Mouse (Mus musculus): ENCODE data around the gene Rpl18. TPM values are rescaled to one million over a fixed set of nuclear protein-coding genes. Genes with fewer than 3 reads are reported as not detected.

Rpl18 gene
- polyA plus RNA-seq, 1 experiment, result 749 TPM

GRCm38 (mm10) chr7:45683396-45684050 lies 31.7 kb upstream of the Rpl18 start, which contains the start of gene Ntn5:
Gene Ntn5, plus strand, starts transcription at chr7:45684022.
- DNase-seq (ENCODE audit: low read depth), result no peak
- no peak for TF ChIP-seq CTCF (IDR thresholded peaks at IDR 0.05; ENCODE audit: borderline replicate concordance, extremely low read depth, insufficient read depth, insufficient read length)
- TF ChIP-seq POLR2A (IDR thresholded peaks at IDR 0.05; ENCODE audit: borderline replicate concordance, extremely low read depth, insufficient read depth, insufficient read length, poor library complexity, severe bottlenecking), result no peak

DNA sequence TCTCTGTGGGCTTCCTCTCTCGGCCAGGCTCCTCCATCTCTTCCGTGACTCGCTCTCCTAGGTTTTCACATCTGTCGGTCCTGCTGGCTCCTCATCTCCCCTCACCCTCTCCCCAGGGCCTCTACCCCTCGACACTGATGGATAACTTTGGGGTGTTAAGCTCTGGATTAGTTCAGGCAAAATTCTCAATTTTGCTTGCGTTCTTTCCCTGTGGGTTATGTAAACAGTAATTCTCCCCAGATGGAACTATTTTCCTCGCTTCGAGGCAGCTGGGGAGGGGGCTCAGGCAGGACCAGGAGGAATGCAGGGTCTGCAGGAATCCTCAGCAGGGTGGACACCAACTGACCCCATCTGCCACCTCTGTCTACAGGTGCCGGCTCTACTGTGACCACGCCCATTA lies 29.4 kb upstream of the Rpl18 start:
- TF ChIP-seq POLR2A (IDR thresholded peaks at IDR 0.05; ENCODE audit: borderline replicate concordance, extremely low read depth, insufficient read depth, insufficient read length, poor library complexity, severe bottlenecking) (no peak), CTCF (IDR thresholded peaks at IDR 0.05; ENCODE audit: borderline replicate concordance, extremely low read depth, insufficient read depth, insufficient read length) (no peak)
- DNase-seq (ENCODE audit: low read depth), result no peak

- DNase-seq (ENCODE audit: low read depth), result no peak
- TF ChIP-seq POLR2A (IDR thresholded peaks at IDR 0.05; ENCODE audit: borderline replicate concordance, extremely low read depth, insufficient read depth, insufficient read length, poor library complexity, severe bottlenecking) (no peak), CTCF (IDR thresholded peaks at IDR 0.05; ENCODE audit: borderline replicate concordance, extremely low read depth, insufficient read depth, insufficient read length) (no peak)
Measured at GRCm38 (mm10) chr7:45686841-45687240, 28.4 kb upstream of the Rpl18 start.

GRCm38 (mm10) chr7:45689099-45689498 lies 26.2 kb upstream of the Rpl18 start:
- TF ChIP-seq POLR2A (IDR thresholded peaks at IDR 0.05; ENCODE audit: borderline replicate concordance, extremely low read depth, insufficient read depth, insufficient read length, poor library complexity, severe bottlenecking) (no peak), CTCF (IDR thresholded peaks at IDR 0.05; ENCODE audit: borderline replicate concordance, extremely low read depth, insufficient read depth, insufficient read length) (no peak)

GRCm38 (mm10) chr7:45689800-45690199 lies 25.5 kb upstream of the Rpl18 start:
- no peak for DNase-seq (ENCODE audit: low read depth)
- TF ChIP-seq CTCF (IDR thresholded peaks at IDR 0.05; ENCODE audit: borderline replicate concordance, extremely low read depth, insufficient read depth, insufficient read length) (no peak), POLR2A (IDR thresholded peaks at IDR 0.05; ENCODE audit: borderline replicate concordance, extremely low read depth, insufficient read depth, insufficient read length, poor library complexity, severe bottlenecking) (no peak)

More at GRCm38 (mm10) chr7:45689099-45689498, 26.2 kb upstream of the Rpl18 start:
- DNase-seq (ENCODE audit: low read depth), result no peak

- TF ChIP-seq POLR2A (IDR thresholded peaks at IDR 0.05; ENCODE audit: borderline replicate concordance, extremely low read depth, insufficient read depth, insufficient read length, poor library complexity, severe bottlenecking), result no peak
- no peak for TF ChIP-seq CTCF (IDR thresholded peaks at IDR 0.05; ENCODE audit: borderline replicate concordance, extremely low read depth, insufficient read depth, insufficient read length)
- DNase-seq (ENCODE audit: low read depth), result no peak
Measured at GRCm38 (mm10) chr7:45692364-45692763, 22.9 kb upstream of the Rpl18 start.

GRCm38 (mm10) chr7:45693921-45694591 lies 21.2 kb upstream of the Rpl18 start, which contains the start of gene Sec1:
Gene Sec1, minus strand, starts transcription at chr7:45694402.
- no peak for TF ChIP-seq CTCF (IDR thresholded peaks at IDR 0.05; ENCODE audit: borderline replicate concordance, extremely low read depth, insufficient read depth, insufficient read length)
- no peak for TF ChIP-seq POLR2A (IDR thresholded peaks at IDR 0.05; ENCODE audit: borderline replicate concordance, extremely low read depth, insufficient read depth, insufficient read length, poor library complexity, severe bottlenecking)
- no peak for DNase-seq (ENCODE audit: low read depth)

DNA sequence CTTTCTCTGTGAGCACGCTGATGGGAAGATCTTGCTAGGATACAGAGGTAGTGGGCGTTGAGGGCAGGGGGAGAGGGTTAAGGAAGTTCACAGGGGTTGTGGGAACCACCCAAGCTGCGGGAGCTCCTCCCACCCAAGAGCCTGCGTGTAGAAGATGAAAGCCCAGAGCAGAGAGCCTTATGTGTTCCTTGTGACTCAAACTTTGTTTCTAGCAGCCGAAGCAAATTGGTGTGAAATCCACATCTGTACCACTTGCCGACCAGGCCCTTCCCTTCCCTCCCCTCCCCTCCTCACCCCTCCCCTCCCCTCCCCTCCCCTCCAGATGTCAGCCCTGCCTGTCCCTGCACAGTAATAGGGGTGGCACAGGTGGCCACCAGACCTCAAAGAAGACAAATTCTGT lies 20.2 kb upstream of the Rpl18 start:
- TF ChIP-seq CTCF (IDR thresholded peaks at IDR 0.05; ENCODE audit: borderline replicate concordance, extremely low read depth, insufficient read depth, insufficient read length) (no peak), POLR2A (IDR thresholded peaks at IDR 0.05; ENCODE audit: borderline replicate concordance, extremely low read depth, insufficient read depth, insufficient read length, poor library complexity, severe bottlenecking) (no peak)
- peak; percentile 13 for DNase-seq (ENCODE audit: low read depth)

GRCm38 (mm10) chr7:45697894-45698293 lies 17.4 kb upstream of the Rpl18 start:
- TF ChIP-seq POLR2A (IDR thresholded peaks at IDR 0.05; ENCODE audit: borderline replicate concordance, extremely low read depth, insufficient read depth, insufficient read length, poor library complexity, severe bottlenecking) (no peak), CTCF (IDR thresholded peaks at IDR 0.05; ENCODE audit: borderline replicate concordance, extremely low read depth, insufficient read depth, insufficient read length) (no peak)
- no peak for DNase-seq (ENCODE audit: low read depth)

DNA sequence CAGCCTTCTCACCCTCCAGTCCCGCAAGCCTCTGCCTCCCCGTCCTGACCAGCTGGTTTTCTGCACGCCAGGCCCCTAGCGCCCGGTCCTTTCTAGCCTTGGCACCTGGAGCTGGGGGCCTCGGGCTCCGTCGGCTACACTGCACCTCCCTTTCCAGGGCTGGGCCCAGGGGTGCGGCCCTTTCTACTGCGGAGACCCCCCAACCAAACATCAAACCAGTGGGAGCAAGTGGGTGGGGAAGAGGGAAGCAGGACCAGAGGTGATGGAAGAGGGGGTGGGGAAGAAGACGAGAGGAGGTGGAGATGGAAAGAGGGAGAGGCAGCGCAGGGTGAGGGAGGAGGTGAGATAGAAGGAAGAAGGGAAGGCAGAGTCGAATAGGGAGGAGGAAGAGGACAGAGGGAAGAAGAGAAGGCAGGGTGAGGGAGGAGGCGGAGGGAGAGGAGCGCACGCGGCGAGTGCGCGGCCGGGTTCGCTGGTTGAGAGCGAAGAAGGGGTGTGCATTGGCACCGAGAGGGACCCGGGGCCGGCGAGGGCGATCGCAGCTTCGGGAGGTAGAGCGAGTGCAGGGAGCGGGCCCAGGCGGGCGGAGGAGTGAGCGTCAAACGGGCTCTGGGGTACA lies 15.6 kb upstream of the Rpl18 start, which contains the start of gene Car11:
Gene Car11 (plus strand): TSS at position 321 of the 619 bp plus-strand sequence.
- TF ChIP-seq POLR2A (IDR thresholded peaks at IDR 0.05; ENCODE audit: borderline replicate concordance, extremely low read depth, insufficient read depth, insufficient read length, poor library complexity, severe bottlenecking) (no peak), CTCF (IDR thresholded peaks at IDR 0.05; ENCODE audit: borderline replicate concordance, extremely low read depth, insufficient read depth, insufficient read length) (no peak)
- DNase-seq (ENCODE audit: low read depth), result peak; percentile 41

- TF ChIP-seq POLR2A (IDR thresholded peaks at IDR 0.05; ENCODE audit: borderline replicate concordance, extremely low read depth, insufficient read depth, insufficient read length, poor library complexity, severe bottlenecking) (no peak), CTCF (IDR thresholded peaks at IDR 0.05; ENCODE audit: borderline replicate concordance, extremely low read depth, insufficient read depth, insufficient read length) (no peak)
- peak; percentile 92 for DNase-seq (ENCODE audit: low read depth)
Measured at GRCm38 (mm10) chr7:45700301-45701015, 14.8 kb upstream of the Rpl18 start.

Data from brain, embryonic 14.5 days (tissue).